Mouse (Mus musculus) right cerebral cortex, postnatal 10 days (tissue): ENCODE data around the gene Sirt2.

ENCODE experiments used
- DNase-seq, 2 experiments: peaks; one replicate each; pipeline ENCODE4 v3.0.0; 2021; ENCODE audit warnings: low spot score in 2 of 2

Gene Sirt2

DNA sequence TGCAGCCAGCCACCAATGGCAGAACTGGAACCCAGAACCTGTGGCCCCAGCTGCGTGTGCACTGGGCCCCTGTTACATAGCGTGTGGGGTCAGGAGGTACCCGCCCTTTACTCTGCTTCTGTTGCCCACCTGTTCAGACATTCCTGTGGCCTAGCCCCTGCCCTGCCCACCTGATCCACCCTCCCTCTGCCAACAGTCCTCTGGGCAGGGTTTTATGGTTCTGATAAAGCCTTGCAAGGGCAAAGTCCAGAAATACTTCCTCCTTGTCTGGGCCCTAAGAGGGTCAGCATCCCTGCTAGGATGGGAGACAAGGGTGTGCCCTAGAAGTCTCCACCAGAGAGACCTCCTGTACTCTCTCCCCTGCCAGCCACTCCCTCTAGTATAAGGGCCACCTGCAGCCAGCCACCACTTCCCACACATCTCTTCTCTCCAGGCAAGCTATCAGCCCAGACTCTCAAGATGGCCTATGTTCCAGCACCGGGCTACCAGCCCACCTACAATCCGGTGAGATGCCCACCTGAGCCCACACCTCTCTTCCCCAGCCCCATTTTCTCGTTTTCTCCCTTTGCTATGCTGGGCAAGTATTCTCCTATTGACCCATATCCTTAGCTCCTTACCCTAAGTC lies 67.3 kb downstream of the Sirt2 start, which contains the start of gene Lgals4:
TSS of gene Lgals4 (plus strand) at position 132 of the 625 bp plus-strand sequence.
- DNase-seq: no peak

DNA sequence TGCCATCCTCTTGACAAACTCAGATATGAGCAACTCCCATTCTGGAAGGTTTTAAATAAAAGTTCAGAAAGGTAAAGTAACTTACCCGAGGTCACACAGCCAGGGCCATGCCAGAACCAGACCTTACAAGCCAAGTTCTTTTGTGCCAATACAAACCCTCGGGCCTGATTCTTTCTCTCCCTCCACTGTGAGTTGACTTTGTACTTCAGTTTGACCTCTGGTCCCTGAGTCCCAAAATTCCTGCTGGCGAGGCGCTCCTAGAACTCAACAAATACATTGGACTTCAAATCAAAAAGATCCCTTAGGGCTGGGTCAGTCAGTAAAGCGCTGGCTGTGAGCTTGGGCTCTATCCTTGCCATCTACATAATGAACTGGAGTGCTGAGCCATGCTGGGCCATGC lies 70.4 kb downstream of the Sirt2 start:
- DNase-seq: no peak
